Mouse (Mus musculus): ENCODE measurements at regions not wholly inside any gene's neighbourhood (a gene's known extent, or its start where the extent isn't known, plus 50 kb on each side); places are given as distances from the start of the nearest gene placed in this dataset.

- peaks cover 7% of the 10 kb centered on the region for H3K4me1 ChIP-seq
- peaks cover 12% of the 10 kb centered on the region for H3K27me3 ChIP-seq
- H3K9ac ChIP-seq, result no peak overlapping the region
- H3K4me3 ChIP-seq (replicated peaks), result no peak overlapping the region
- no peaks in the 10 kb centered on the region for H3K36me3 ChIP-seq
- H3K4me2 ChIP-seq, result no peak overlapping the region
- H3K9me3 ChIP-seq (replicated peaks), result no peaks in the 10 kb centered on the region
- ATAC-seq (replicated peaks; ENCODE audit: low FRiP score), result no peak
- no peak overlapping the region for H3K27ac ChIP-seq
Observed at GRCm38 (mm10) chr7:136659930-136660329, 234.5 kb upstream of the Mgmt start.

- WGBS, result 77% methylated on average over 2 of the region's 2 CpGs
- Histone ChIP-seq H3K27me3 (peaks cover 12% of the 10 kb centered on the region), H3K36me3 (no peaks in the 10 kb centered on the region), H3K9me3 (replicated peaks) (no peaks in the 10 kb centered on the region), H3K4me3 (replicated peaks) (no peak overlapping the region), H3K4me1 (peaks cover 7% of the 10 kb centered on the region), H3K4me2 (no peak overlapping the region), H3K9ac (no peak overlapping the region), H3K27ac (no peak overlapping the region)
- no peak for ATAC-seq (replicated peaks; ENCODE audit: low FRiP score)
Observed at GRCm38 (mm10) chr7:136660401-136660800, 234.0 kb upstream of the Mgmt start.

GRCm38 (mm10) chr7:136664424-136665082 is 229.9 kb upstream of the Mgmt start:
- H3K27ac ChIP-seq, result no peak overlapping the region
- H3K4me3 ChIP-seq (replicated peaks), result no peak overlapping the region
- H3K27me3 ChIP-seq, result peaks cover 48% of the 10 kb centered on the region
- no peak overlapping the region for H3K9ac ChIP-seq
- peak; percentile 76; the same call in 1 of the 2 replicates for ATAC-seq (replicated peaks; ENCODE audit: low FRiP score)
- WGBS, result 52% methylated on average over 10 of the region's 10 CpGs
- H3K36me3 ChIP-seq, result no peaks in the 10 kb centered on the region
- no peaks in the 10 kb centered on the region for H3K9me3 ChIP-seq (replicated peaks)
- H3K4me1 ChIP-seq, result peaks cover 15% of the 10 kb centered on the region
- no peak overlapping the region; the same call in 1 of the 2 replicates for H3K4me2 ChIP-seq

- Histone ChIP-seq H3K9ac (no peak overlapping the region), H3K27me3 (peaks cover 61% of the 10 kb centered on the region), H3K4me2 (no peak overlapping the region), H3K4me1 (peaks cover 15% of the 10 kb centered on the region), H3K4me3 (replicated peaks) (no peak overlapping the region), H3K27ac (0 out of 2 replicates have a peak overlapping the region, but pooled peaks have one; percentile 18), H3K36me3 (no peaks in the 10 kb centered on the region), H3K9me3 (replicated peaks) (no peaks in the 10 kb centered on the region)
- WGBS, result 94% methylated on average over 2 of the region's 2 CpGs
- no peak for ATAC-seq (replicated peaks; ENCODE audit: low FRiP score)
Observed at GRCm38 (mm10) chr7:136665901-136666300, 228.5 kb upstream of the Mgmt start.

GRCm38 (mm10) chr7:136666707-136667106 is 227.7 kb upstream of the Mgmt start:
- Histone ChIP-seq H3K4me1 (peaks cover 15% of the 10 kb centered on the region), H3K9me3 (replicated peaks) (no peaks in the 10 kb centered on the region), H3K27ac (no peak overlapping the region), H3K4me2 (no peak overlapping the region), H3K9ac (no peak overlapping the region), H3K27me3 (peaks cover 62% of the 10 kb centered on the region), H3K4me3 (replicated peaks) (no peak overlapping the region), H3K36me3 (no peaks in the 10 kb centered on the region)
- WGBS, result 26% methylated on average over 6 of the region's 6 CpGs
- ATAC-seq (replicated peaks; ENCODE audit: low FRiP score), result no peak

- peaks cover 88% of the 10 kb centered on the region for H3K27me3 ChIP-seq
- no peak overlapping the region for H3K4me3 ChIP-seq (replicated peaks)
- no peak overlapping the region for H3K27ac ChIP-seq
- ATAC-seq (replicated peaks; ENCODE audit: low FRiP score), result no peak
- H3K4me2 ChIP-seq, result no peak overlapping the region
- H3K4me1 ChIP-seq, result peaks cover 23% of the 10 kb centered on the region
- 68% methylated on average over 7 of the region's 7 CpGs for WGBS
- H3K9ac ChIP-seq, result no peak overlapping the region
- H3K36me3 ChIP-seq, result no peaks in the 10 kb centered on the region
- no peaks in the 10 kb centered on the region for H3K9me3 ChIP-seq (replicated peaks)
Observed at GRCm38 (mm10) chr7:136670675-136671074, 223.7 kb upstream of the Mgmt start.

- H3K9me3 ChIP-seq (replicated peaks), result no peaks in the 10 kb centered on the region
- H3K27ac ChIP-seq, result no peak overlapping the region
- H3K4me1 ChIP-seq, result peaks cover 30% of the 10 kb centered on the region
- no peak overlapping the region for H3K4me2 ChIP-seq
- no peak overlapping the region for H3K9ac ChIP-seq
- H3K27me3 ChIP-seq, result peaks cover 75% of the 10 kb centered on the region
- 33% methylated on average over 5 of the region's 5 CpGs for WGBS
- H3K36me3 ChIP-seq, result no peaks in the 10 kb centered on the region
- H3K4me3 ChIP-seq (replicated peaks), result no peak overlapping the region
- no peak for ATAC-seq (replicated peaks; ENCODE audit: low FRiP score)
Observed at GRCm38 (mm10) chr7:136674159-136674558, 220.3 kb upstream of the Mgmt start.

GRCm38 (mm10) chr7:136675041-136675440 is 219.4 kb upstream of the Mgmt start:
- Histone ChIP-seq H3K27ac (no peak overlapping the region), H3K9ac (no peak overlapping the region), H3K27me3 (peaks cover 66% of the 10 kb centered on the region), H3K4me1 (peaks cover 30% of the 10 kb centered on the region), H3K4me2 (no peak overlapping the region), H3K36me3 (no peaks in the 10 kb centered on the region), H3K4me3 (replicated peaks) (no peak overlapping the region), H3K9me3 (replicated peaks) (no peaks in the 10 kb centered on the region)
- no peak for ATAC-seq (replicated peaks; ENCODE audit: low FRiP score)
- WGBS, result 18% methylated on average over 5 of the region's 5 CpGs

- H3K4me1 ChIP-seq, result peaks cover 30% of the 10 kb centered on the region
- no peak overlapping the region for H3K4me3 ChIP-seq (replicated peaks)
- WGBS, result 17% methylated on average over 6 of the region's 6 CpGs
- 0 out of 2 replicates have a peak overlapping the region, but pooled peaks have one; percentile 0 for H3K4me2 ChIP-seq
- ATAC-seq (replicated peaks; ENCODE audit: low FRiP score), result no peak
- no peak overlapping the region for H3K27ac ChIP-seq
- H3K36me3 ChIP-seq, result no peaks in the 10 kb centered on the region
- H3K27me3 ChIP-seq, result peaks cover 65% of the 10 kb centered on the region
- H3K9me3 ChIP-seq (replicated peaks), result no peaks in the 10 kb centered on the region
- H3K9ac ChIP-seq, result no peak overlapping the region
Observed at GRCm38 (mm10) chr7:136676104-136676503, 218.3 kb upstream of the Mgmt start.

- no peaks in the 10 kb centered on the region for H3K36me3 ChIP-seq
- no peak for ATAC-seq (replicated peaks; ENCODE audit: low FRiP score)
- H3K4me1 ChIP-seq, result peaks cover 30% of the 10 kb centered on the region
- WGBS, result 66% methylated on average over 17 of the region's 17 CpGs
- H3K9me3 ChIP-seq (replicated peaks), result no peaks in the 10 kb centered on the region
- H3K27ac ChIP-seq, result no peak overlapping the region
- H3K4me2 ChIP-seq, result no peak overlapping the region
- no peak overlapping the region for H3K9ac ChIP-seq
- H3K4me3 ChIP-seq (replicated peaks), result no peak overlapping the region
- peaks cover 65% of the 10 kb centered on the region for H3K27me3 ChIP-seq
Observed at GRCm38 (mm10) chr7:136676987-136677545, 217.3 kb upstream of the Mgmt start.

- H3K9me3 ChIP-seq (replicated peaks), result no peaks in the 10 kb centered on the region
- H3K27ac ChIP-seq, result no peak overlapping the region
- H3K27me3 ChIP-seq, result peaks cover 43% of the 10 kb centered on the region
- WGBS, result 30% methylated on average over 6 of the region's 6 CpGs
- no peak for ATAC-seq (replicated peaks; ENCODE audit: low FRiP score)
- peak overlapping the region; percentile 32 for H3K4me2 ChIP-seq
- peaks cover 14% of the 10 kb centered on the region for H3K4me1 ChIP-seq
- no peak overlapping the region for H3K4me3 ChIP-seq (replicated peaks)
- no peaks in the 10 kb centered on the region for H3K36me3 ChIP-seq
- no peak overlapping the region for H3K9ac ChIP-seq
Observed at GRCm38 (mm10) chr7:136689579-136689978, 204.8 kb upstream of the Mgmt start.

GRCm38 (mm10) chr7:136706246-136706645 is 188.2 kb upstream of the Mgmt start:
- no peak overlapping the region for H3K27ac ChIP-seq
- peaks cover 10% of the 10 kb centered on the region; the same call in 1 of the 2 replicates for H3K27me3 ChIP-seq
- 92% methylated on average over 1 of the region's 1 CpGs for WGBS
- no peaks in the 10 kb centered on the region for H3K36me3 ChIP-seq
- ATAC-seq (replicated peaks; ENCODE audit: low FRiP score), result no peak
- H3K9ac ChIP-seq, result no peak overlapping the region
- H3K9me3 ChIP-seq (replicated peaks), result no peaks in the 10 kb centered on the region
- no peak overlapping the region for H3K4me3 ChIP-seq (replicated peaks)
- H3K4me2 ChIP-seq, result no peak overlapping the region
- H3K4me1 ChIP-seq, result peaks cover 17% of the 10 kb centered on the region
